ENCODE assay signal across 8 mouse cellular contexts in genomic region chr4:148159544-148160435, GRCm38 (mm10). TPM values are rescaled to one million over a fixed set of nuclear protein-coding genes. Genes with fewer than 3 reads are reported as not detected.
DNase-seq lines count a peak whose midpoint lies in the region; ATAC-seq and TF ChIP-seq lines count a peak whose summit lies in the region.

No protein-coding gene starts in this region.

- H3K9ac ChIP-seq in kidney, embryonic 15.5 days, result peak overlapping the region; percentile 59

- H3K36me3 ChIP-seq in kidney, embryonic 15.5 days, result no peaks in the 10 kb centered on the region

- DNase-seq in 416B (ENCODE audit: low read depth) (peak; percentile 98), liver (peak; percentile 93)
- peak; percentile 84 to 89 for DNase-seq in heart, adult 9 months (ENCODE audit: low spot score in 2 of 2)
- peak; percentile 87 to 92 for DNase-seq in spleen, postnatal 4 days (ENCODE audit: low spot score in 2 of 2)

- H3K27me3 ChIP-seq in kidney, embryonic 15.5 days, result peaks cover 65% of the 10 kb centered on the region

- TF ChIP-seq POLR2A in bone marrow macrophage, adult 2 months (IDR thresholded peaks at IDR 0.05; ENCODE audit: borderline replicate concordance, low read depth, low read length), result no peak
- no peak for TF ChIP-seq POLR2A in embryonic fibroblast, embryonic 13.5 days (IDR thresholded peaks at IDR 0.05; ENCODE audit: low read depth, low read length)

- WGBS in kidney, embryonic 15.5 days, result under 1% methylated on average over 49 of the region's 55 CpGs

- peak overlapping the region; percentile 99 for H3K4me2 ChIP-seq in kidney, embryonic 15.5 days

- TF ChIP-seq CTCF in bone marrow macrophage, adult 2 months (IDR thresholded peaks at IDR 0.05; ENCODE audit: low read depth, low read length), result no peak
- no peak for TF ChIP-seq CTCF in embryonic fibroblast, embryonic 13.5 days (IDR thresholded peaks at IDR 0.05; ENCODE audit: borderline replicate concordance, insufficient read depth, low read length)

- no peaks in the 10 kb centered on the region for H3K9me3 ChIP-seq in kidney, embryonic 15.5 days (replicated peaks)

- H3K4me3 ChIP-seq in bone marrow macrophage, adult 2 months (ENCODE audit: insufficient read depth, low read length), result peak overlapping the region; percentile 69
- peak overlapping the region; percentile 61 for H3K4me3 ChIP-seq in embryonic fibroblast, embryonic 13.5 days (ENCODE audit: insufficient read depth, low read length)
- peak overlapping the region; percentile 64 for H3K4me3 ChIP-seq in kidney, embryonic 15.5 days (replicated peaks)

- ATAC-seq in kidney, embryonic 15.5 days (replicated peaks; ENCODE audit: low FRiP score), result peak; percentile 84
- ATAC-seq in monocyte, adult 5-6 weeks (replicated peaks; ENCODE audit: insufficient number of reproducible peaks, low FRiP score, low TSS enrichment, poor library complexity, severe bottlenecking), result peak; percentile 81

- peaks cover 2% of the 10 kb centered on the region; the same call in 1 of the 2 replicates for H3K4me1 ChIP-seq in bone marrow macrophage, adult 2 months (ENCODE audit: control insufficient read depth, insufficient read depth, low read length)
- no peaks in the 10 kb centered on the region for H3K4me1 ChIP-seq in embryonic fibroblast, embryonic 13.5 days (ENCODE audit: control insufficient read depth, insufficient read depth, low read length)
- peaks cover 46% of the 10 kb centered on the region for H3K4me1 ChIP-seq in kidney, embryonic 15.5 days

- H3K27ac ChIP-seq in bone marrow macrophage, adult 2 months (ENCODE audit: insufficient read depth, low read depth, low read length), result no peak overlapping the region
- H3K27ac ChIP-seq in embryonic fibroblast, embryonic 13.5 days (ENCODE audit: insufficient read depth, low read length), result no peak overlapping the region
- peak overlapping the region; percentile 60 for H3K27ac ChIP-seq in kidney, embryonic 15.5 days

RNA-seq across cellular contexts. Expression of gene Fbxo44, which starts 0.5 kb away (rescaled TPM):
- 5.9 and 8.3 TPM in 2 replicates for polyA plus RNA-seq in bone marrow macrophage, adult 2 months (2012; ENCODE audit: insufficient read depth, insufficient read length, missing spikeins)
- 9.3 and 10.6 TPM in 2 replicates for polyA plus RNA-seq in embryonic fibroblast, embryonic 13.5 days (2011; ENCODE audit: insufficient read length, low read depth, missing spikeins)
- polyA plus RNA-seq in kidney, embryonic 15.5 days (2015; fragmentation: Nextera tagmentation; extraction: Ambion mirVana), result 11.8 and 13.6 TPM in 2 replicates
- total RNA-seq in monocyte, adult 5-6 weeks (2017), result 1.5 to 3.5 TPM (median 2.6 TPM) in 3 replicates

RNA-seq across cellular contexts. Expression of gene Fbxo2, which starts 0.6 kb away (rescaled TPM):
- 0.43 TPM in 1 of 2 replicates, not detected in the other for polyA plus RNA-seq in bone marrow macrophage, adult 2 months (2012; ENCODE audit: insufficient read depth, insufficient read length, missing spikeins)
- polyA plus RNA-seq in embryonic fibroblast, embryonic 13.5 days (2011; ENCODE audit: insufficient read length, low read depth, missing spikeins), result 3.2 and 4.0 TPM in 2 replicates
- 1.7 and 2.1 TPM in 2 replicates for polyA plus RNA-seq in kidney, embryonic 15.5 days (2015; fragmentation: Nextera tagmentation; extraction: Ambion mirVana)
- not detected in 3 replicates for total RNA-seq in monocyte, adult 5-6 weeks (2017)

RNA-seq across cellular contexts. Expression of gene Fbxo6, which starts 7.8 kb away (rescaled TPM):
- polyA plus RNA-seq in bone marrow macrophage, adult 2 months (2012; ENCODE audit: insufficient read depth, insufficient read length, missing spikeins), result 34.9 and 37.8 TPM in 2 replicates
- 23.2 and 30.3 TPM in 2 replicates for polyA plus RNA-seq in embryonic fibroblast, embryonic 13.5 days (2011; ENCODE audit: insufficient read length, low read depth, missing spikeins)
- 15.5 and 19.9 TPM in 2 replicates for polyA plus RNA-seq in kidney, embryonic 15.5 days (2015; fragmentation: Nextera tagmentation; extraction: Ambion mirVana)
- total RNA-seq in monocyte, adult 5-6 weeks (2017), result 12.7 to 17.3 TPM (median 13.8 TPM) in 3 replicates

RNA-seq across cellular contexts. Expression of gene Draxin, which starts 29.3 kb away (rescaled TPM):
- 0.20 TPM in 1 of 2 replicates, not detected in the other for polyA plus RNA-seq in bone marrow macrophage, adult 2 months (2012; ENCODE audit: insufficient read depth, insufficient read length, missing spikeins)
- 0.12 and 0.23 TPM in 2 replicates for polyA plus RNA-seq in embryonic fibroblast, embryonic 13.5 days (2011; ENCODE audit: insufficient read length, low read depth, missing spikeins)
- 0.46 and 0.62 TPM in 2 replicates for polyA plus RNA-seq in kidney, embryonic 15.5 days (2015; fragmentation: Nextera tagmentation; extraction: Ambion mirVana)
- total RNA-seq in monocyte, adult 5-6 weeks (2017), result 0.29 to 3.1 TPM in 2 of 3 replicates, not detected in the other

RNA-seq across cellular contexts. Expression of gene Mad2l2, which starts 29.6 kb away (rescaled TPM):
- polyA plus RNA-seq in bone marrow macrophage, adult 2 months (2012; ENCODE audit: insufficient read depth, insufficient read length, missing spikeins), result 30.5 and 30.6 TPM in 2 replicates
- 15.5 and 30.0 TPM in 2 replicates for polyA plus RNA-seq in embryonic fibroblast, embryonic 13.5 days (2011; ENCODE audit: insufficient read length, low read depth, missing spikeins)
- 65.5 and 69.8 TPM in 2 replicates for polyA plus RNA-seq in kidney, embryonic 15.5 days (2015; fragmentation: Nextera tagmentation; extraction: Ambion mirVana)
- 1.5 to 7.6 TPM (median 6.4 TPM) in 3 replicates for total RNA-seq in monocyte, adult 5-6 weeks (2017)
